Mouse (Mus musculus): Measurements from ENCODE around the gene Btbd16. TPM values are rescaled to one million over a fixed set of nuclear protein-coding genes. Genes with fewer than 3 reads are reported as not detected.
A peak's percentile ranks its signal among the peaks of the same experiment; 100 is the strongest.

Gene Btbd16
- polyA plus RNA-seq, 1 experiment from 2014 or later: not detected

DNA sequence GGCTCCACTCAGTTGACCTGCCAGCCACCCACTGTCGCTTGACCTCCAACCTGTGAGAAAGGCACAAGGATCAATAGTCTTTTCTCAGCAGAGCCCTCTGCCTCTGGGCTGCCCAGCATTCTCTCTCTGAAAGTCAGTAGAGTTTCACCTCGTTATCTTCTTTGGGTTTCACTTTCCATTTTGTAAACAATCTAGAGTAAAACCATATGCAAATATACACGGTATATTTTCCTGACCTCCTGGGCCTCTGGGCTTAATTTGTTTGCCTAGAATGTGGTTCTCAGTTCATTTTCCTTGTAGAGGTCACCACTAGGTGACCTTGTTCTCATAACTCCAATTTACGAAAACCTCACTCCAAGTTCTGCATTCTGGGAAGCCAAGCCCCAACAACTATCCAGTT lies 26.8 kb downstream of the Btbd16 start:
- Histone ChIP-seq H3K27me3 (ENCODE audit: control insufficient read depth, insufficient read depth, low read length) (no peaks in the 10 kb centered on the region), H3K9me3 (ENCODE audit: control insufficient read depth, low read length) (no peaks in the 10 kb centered on the region), H3K4me3 (ENCODE audit: low read depth, low read length) (no peak overlapping the region), H3K27ac (ENCODE audit: low read depth, low read length) (no peak overlapping the region), H3K4me2 (ENCODE audit: low read depth, low read length, severe bottlenecking) (no peak overlapping the region), H3K9ac (ENCODE audit: low read length) (no peak overlapping the region), H3K36me3 (ENCODE audit: control insufficient read depth, insufficient read depth, low read length) (no peaks in the 10 kb centered on the region), H3K4me1 (replicated peaks; ENCODE audit: control insufficient read depth, insufficient read depth, low read length) (no peaks in the 10 kb centered on the region)
- no peak for DNase-seq (ENCODE audit: low spot score)
- WGBS: 67% methylated on average over 4 of the region's 4 CpGs
- no peak for ATAC-seq (replicated peaks; ENCODE audit: low FRiP score)

DNA sequence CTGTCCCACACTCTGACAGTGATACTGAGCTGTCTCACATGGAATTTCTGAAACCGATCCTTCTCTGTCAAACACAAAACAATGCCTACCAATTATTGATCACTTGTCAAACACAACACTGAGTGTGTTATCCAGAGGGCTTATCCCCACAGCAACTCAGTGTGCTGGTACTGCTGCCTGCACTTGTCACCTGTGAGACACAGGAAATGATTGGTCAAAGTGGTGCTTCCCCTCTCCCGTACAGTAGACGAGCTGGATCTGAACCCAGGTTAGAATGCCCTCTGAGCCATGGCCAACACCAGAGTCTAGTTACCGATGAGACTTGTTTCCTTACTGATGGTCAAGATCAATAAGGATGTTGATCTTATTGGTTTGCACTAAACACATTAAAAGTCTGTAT lies 27.9 kb downstream of the Btbd16 start:
- Histone ChIP-seq H3K4me3 (ENCODE audit: low read depth, low read length) (no peak overlapping the region), H3K9me3 (ENCODE audit: control insufficient read depth, low read length) (no peaks in the 10 kb centered on the region), H3K36me3 (ENCODE audit: control insufficient read depth, insufficient read depth, low read length) (no peaks in the 10 kb centered on the region), H3K9ac (ENCODE audit: low read length) (no peak overlapping the region), H3K4me1 (replicated peaks; ENCODE audit: control insufficient read depth, insufficient read depth, low read length) (no peaks in the 10 kb centered on the region), H3K4me2 (ENCODE audit: low read depth, low read length, severe bottlenecking) (no peak overlapping the region), H3K27ac (ENCODE audit: low read depth, low read length) (no peak overlapping the region), H3K27me3 (ENCODE audit: control insufficient read depth, insufficient read depth, low read length) (no peaks in the 10 kb centered on the region)
- DNase-seq (ENCODE audit: low spot score): no peak
- 97% methylated on average over 4 of the region's 4 CpGs for WGBS
- no peak for ATAC-seq (replicated peaks; ENCODE audit: low FRiP score)

GRCm38 (mm10) chr7:130803251-130803825 lies 29.5 kb downstream of the Btbd16 start:
- Histone ChIP-seq H3K9ac (ENCODE audit: low read length) (no peak overlapping the region), H3K27me3 (ENCODE audit: control insufficient read depth, insufficient read depth, low read length) (no peaks in the 10 kb centered on the region), H3K36me3 (ENCODE audit: control insufficient read depth, insufficient read depth, low read length) (no peaks in the 10 kb centered on the region), H3K9me3 (ENCODE audit: control insufficient read depth, low read length) (no peaks in the 10 kb centered on the region), H3K27ac (ENCODE audit: low read depth, low read length) (no peak overlapping the region), H3K4me1 (replicated peaks; ENCODE audit: control insufficient read depth, insufficient read depth, low read length) (no peaks in the 10 kb centered on the region), H3K4me2 (ENCODE audit: low read depth, low read length, severe bottlenecking) (no peak overlapping the region), H3K4me3 (ENCODE audit: low read depth, low read length) (no peak overlapping the region)
- 90% methylated on average over 8 of the region's 8 CpGs for WGBS
- DNase-seq (ENCODE audit: low spot score): no peak
- no peak for ATAC-seq (replicated peaks; ENCODE audit: low FRiP score)

DNA sequence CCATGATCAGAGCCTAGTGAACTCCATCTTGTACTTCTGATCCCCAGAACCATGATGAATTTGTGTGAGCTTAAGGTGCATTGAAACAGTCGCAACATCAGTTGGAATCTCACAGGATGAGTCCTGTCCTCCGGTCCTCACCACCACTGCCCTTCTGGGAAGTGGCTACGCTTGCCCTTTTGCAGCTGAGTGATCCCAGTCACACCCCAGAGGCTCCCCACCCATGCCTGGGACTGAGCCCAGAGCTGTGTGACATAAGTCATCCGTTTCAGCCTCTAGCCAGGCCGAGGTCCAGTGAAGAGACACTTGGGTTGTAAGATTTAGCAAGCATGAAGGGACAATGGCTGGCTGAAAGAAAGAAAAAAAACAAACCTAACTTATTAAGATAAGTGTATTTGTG lies 31.1 kb downstream of the Btbd16 start:
- Histone ChIP-seq H3K9ac (ENCODE audit: low read length) (no peak overlapping the region), H3K4me3 (ENCODE audit: low read depth, low read length) (no peak overlapping the region), H3K27ac (ENCODE audit: low read depth, low read length) (no peak overlapping the region), H3K36me3 (ENCODE audit: control insufficient read depth, insufficient read depth, low read length) (no peaks in the 10 kb centered on the region), H3K4me2 (ENCODE audit: low read depth, low read length, severe bottlenecking) (no peak overlapping the region), H3K27me3 (ENCODE audit: control insufficient read depth, insufficient read depth, low read length) (no peaks in the 10 kb centered on the region), H3K9me3 (ENCODE audit: control insufficient read depth, low read length) (no peaks in the 10 kb centered on the region), H3K4me1 (replicated peaks; ENCODE audit: control insufficient read depth, insufficient read depth, low read length) (no peaks in the 10 kb centered on the region)
- no peak for ATAC-seq (replicated peaks; ENCODE audit: low FRiP score)
- WGBS: 86% methylated on average over 5 of the region's 5 CpGs
- DNase-seq (ENCODE audit: low spot score): no peak

DNA sequence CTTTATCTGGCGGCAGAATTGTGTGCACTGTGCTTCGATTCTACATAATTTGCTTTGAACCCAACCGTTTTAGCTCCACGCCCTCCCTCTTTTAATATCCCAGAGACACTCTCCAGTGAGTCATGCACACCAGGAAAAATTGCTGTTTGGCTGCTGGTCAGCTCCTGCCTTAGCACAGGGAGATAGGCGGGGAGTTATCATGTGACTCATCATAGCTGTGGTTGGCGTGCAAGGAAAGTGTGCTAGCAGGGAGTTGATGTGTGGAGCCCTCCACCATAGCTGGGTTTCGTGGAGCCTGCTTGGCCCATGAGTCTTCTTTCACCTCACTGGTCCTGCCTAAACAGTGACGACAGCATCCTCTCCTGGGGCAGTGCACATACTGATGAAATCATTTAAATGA lies 33.9 kb downstream of the Btbd16 start:
- Histone ChIP-seq H3K9me3 (ENCODE audit: control insufficient read depth, low read length) (no peaks in the 10 kb centered on the region), H3K4me3 (ENCODE audit: low read depth, low read length) (no peak overlapping the region), H3K27me3 (ENCODE audit: control insufficient read depth, insufficient read depth, low read length) (no peaks in the 10 kb centered on the region), H3K36me3 (ENCODE audit: control insufficient read depth, insufficient read depth, low read length) (no peaks in the 10 kb centered on the region), H3K4me1 (replicated peaks; ENCODE audit: control insufficient read depth, insufficient read depth, low read length) (no peaks in the 10 kb centered on the region), H3K27ac (ENCODE audit: low read depth, low read length) (no peak overlapping the region), H3K4me2 (ENCODE audit: low read depth, low read length, severe bottlenecking) (no peak overlapping the region), H3K9ac (ENCODE audit: low read length) (no peak overlapping the region)
- 81% methylated on average over 8 of the region's 8 CpGs for WGBS
- ATAC-seq (replicated peaks; ENCODE audit: low FRiP score) (no peak), DNase-seq (ENCODE audit: low spot score) (no peak)

GRCm38 (mm10) chr7:130808694-130809093 lies 34.8 kb downstream of the Btbd16 start:
- no peaks in the 10 kb centered on the region for H3K36me3 ChIP-seq (ENCODE audit: control insufficient read depth, insufficient read depth, low read length)
- H3K27ac ChIP-seq (ENCODE audit: low read depth, low read length): no peak overlapping the region
- H3K4me1 ChIP-seq (replicated peaks; ENCODE audit: control insufficient read depth, insufficient read depth, low read length): no peaks in the 10 kb centered on the region
- ATAC-seq (replicated peaks; ENCODE audit: low FRiP score): no peak
- no peak overlapping the region for H3K4me2 ChIP-seq (ENCODE audit: low read depth, low read length, severe bottlenecking)
- H3K4me3 ChIP-seq (ENCODE audit: low read depth, low read length): no peak overlapping the region
- no peak for DNase-seq (ENCODE audit: low spot score)
- no peaks in the 10 kb centered on the region for H3K9me3 ChIP-seq (ENCODE audit: control insufficient read depth, low read length)
- WGBS: 85% methylated on average over 6 of the region's 6 CpGs
- no peak overlapping the region for H3K9ac ChIP-seq (ENCODE audit: low read length)
- H3K27me3 ChIP-seq (ENCODE audit: control insufficient read depth, insufficient read depth, low read length): no peaks in the 10 kb centered on the region

DNA sequence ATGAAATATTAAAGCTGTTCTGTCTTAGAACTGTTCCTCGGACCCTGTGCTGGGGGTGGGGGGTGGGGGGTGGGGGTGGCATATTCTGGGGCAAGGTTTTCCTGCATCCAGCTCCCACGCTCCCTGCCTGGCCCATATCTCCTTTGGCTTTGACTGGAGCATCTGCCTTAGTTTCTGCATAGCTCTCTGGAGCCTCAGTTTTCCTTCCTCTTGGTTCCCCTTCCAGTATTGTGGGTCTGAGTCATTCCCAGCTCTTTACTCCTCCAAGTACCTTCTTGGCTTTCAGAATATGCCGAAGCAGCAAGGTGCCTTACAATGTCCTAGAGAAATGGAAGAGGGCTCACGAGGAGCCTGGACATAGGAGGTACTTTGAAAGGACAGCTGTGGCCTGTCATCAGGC lies 36.4 kb downstream of the Btbd16 start:
- Histone ChIP-seq H3K27ac (ENCODE audit: low read depth, low read length) (no peak overlapping the region), H3K4me1 (replicated peaks; ENCODE audit: control insufficient read depth, insufficient read depth, low read length) (no peaks in the 10 kb centered on the region), H3K4me3 (ENCODE audit: low read depth, low read length) (no peak overlapping the region), H3K27me3 (ENCODE audit: control insufficient read depth, insufficient read depth, low read length) (no peaks in the 10 kb centered on the region), H3K9me3 (ENCODE audit: control insufficient read depth, low read length) (no peaks in the 10 kb centered on the region), H3K4me2 (ENCODE audit: low read depth, low read length, severe bottlenecking) (no peak overlapping the region), H3K36me3 (ENCODE audit: control insufficient read depth, insufficient read depth, low read length) (no peaks in the 10 kb centered on the region), H3K9ac (ENCODE audit: low read length) (no peak overlapping the region)
- WGBS: 85% methylated on average over 4 of the region's 4 CpGs
- DNase-seq (ENCODE audit: low spot score) (no peak), ATAC-seq (replicated peaks; ENCODE audit: low FRiP score) (no peak)

DNA sequence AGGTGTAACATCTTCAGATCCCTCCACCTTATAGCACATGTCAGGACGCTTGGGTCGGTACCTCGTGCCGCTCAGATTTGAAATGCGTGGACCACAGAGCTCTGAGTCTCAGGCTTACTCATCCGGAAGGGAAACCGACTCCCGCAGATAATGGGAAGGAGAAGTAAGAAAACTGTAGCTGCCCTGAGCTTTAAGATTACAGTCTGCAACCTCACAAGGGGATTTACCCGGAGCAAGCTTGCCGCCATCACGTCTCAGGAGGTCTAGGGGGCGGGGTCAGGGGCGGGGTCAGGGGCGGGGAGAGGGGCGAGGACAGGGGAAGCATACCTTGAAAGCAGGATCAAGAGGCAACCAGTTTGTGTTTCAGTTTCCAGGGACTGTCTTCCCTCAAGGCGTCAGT lies 38.5 kb downstream of the Btbd16 start:
- DNase-seq (ENCODE audit: low spot score): peak; percentile 65
- Histone ChIP-seq H3K4me3 (ENCODE audit: low read depth, low read length) (no peak overlapping the region), H3K9me3 (ENCODE audit: control insufficient read depth, low read length) (no peaks in the 10 kb centered on the region), H3K27me3 (ENCODE audit: control insufficient read depth, insufficient read depth, low read length) (no peaks in the 10 kb centered on the region), H3K36me3 (ENCODE audit: control insufficient read depth, insufficient read depth, low read length) (no peaks in the 10 kb centered on the region), H3K27ac (ENCODE audit: low read depth, low read length) (no peak overlapping the region), H3K4me1 (replicated peaks; ENCODE audit: control insufficient read depth, insufficient read depth, low read length) (no peaks in the 10 kb centered on the region), H3K4me2 (ENCODE audit: low read depth, low read length, severe bottlenecking) (no peak overlapping the region), H3K9ac (ENCODE audit: low read length) (no peak overlapping the region)
- no peak for ATAC-seq (replicated peaks; ENCODE audit: low FRiP score)
- WGBS: 45% methylated on average over 16 of the region's 16 CpGs

DNA sequence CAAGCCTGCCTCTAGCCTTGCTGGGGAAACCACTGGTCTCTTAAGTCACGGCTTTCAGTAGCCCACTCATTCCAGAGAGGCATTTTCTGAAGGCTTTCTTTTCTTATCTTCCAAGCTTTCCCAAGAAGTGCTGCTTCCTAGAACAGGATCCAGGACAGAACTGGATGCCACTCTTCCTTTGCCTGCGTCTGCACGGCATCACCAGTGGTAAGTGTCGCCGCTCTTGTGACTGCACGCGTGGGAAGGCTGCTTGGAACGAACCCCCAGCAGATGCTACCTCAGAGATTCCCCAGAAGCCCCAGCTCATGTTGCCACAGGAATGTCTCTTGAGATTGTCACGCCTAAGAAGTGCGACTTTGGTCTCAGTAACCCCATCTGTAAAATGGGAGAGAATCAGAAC lies 41.7 kb downstream of the Btbd16 start:
- Histone ChIP-seq H3K27me3 (ENCODE audit: control insufficient read depth, insufficient read depth, low read length) (no peaks in the 10 kb centered on the region), H3K9me3 (ENCODE audit: control insufficient read depth, low read length) (no peaks in the 10 kb centered on the region), H3K9ac (ENCODE audit: low read length) (no peak overlapping the region), H3K36me3 (ENCODE audit: control insufficient read depth, insufficient read depth, low read length) (no peaks in the 10 kb centered on the region), H3K27ac (ENCODE audit: low read depth, low read length) (no peak overlapping the region), H3K4me1 (replicated peaks; ENCODE audit: control insufficient read depth, insufficient read depth, low read length) (no peaks in the 10 kb centered on the region), H3K4me2 (ENCODE audit: low read depth, low read length, severe bottlenecking) (no peak overlapping the region), H3K4me3 (ENCODE audit: low read depth, low read length) (no peak overlapping the region)
- ATAC-seq (replicated peaks; ENCODE audit: low FRiP score) (no peak), DNase-seq (ENCODE audit: low spot score) (no peak)
- 95% methylated on average over 10 of the region's 10 CpGs for WGBS

Measured in forebrain, embryonic 11.5 days (tissue).